Mouse (Mus musculus): ENCODE measurements at regions not wholly inside any gene's neighbourhood (a gene's known extent, or its start where the extent isn't known, plus 50 kb on each side); places are given as distances from the start of the nearest gene placed in this dataset.

- H3K4me3 ChIP-seq, result no peak overlapping the region
- no peaks in the 10 kb centered on the region for H3K36me3 ChIP-seq
- H3K4me1 ChIP-seq, result no peaks in the 10 kb centered on the region
- H3K4me2 ChIP-seq (replicated peaks), result no peak overlapping the region
- 85% methylated on average over 6 of the region's 6 CpGs for WGBS
- no peak overlapping the region for H3K27ac ChIP-seq
- no peak for ATAC-seq (ENCODE audit: low FRiP score, low read depth)
- no peak overlapping the region for H3K9ac ChIP-seq
- no peaks in the 10 kb centered on the region for H3K27me3 ChIP-seq (replicated peaks)
- no peaks in the 10 kb centered on the region for H3K9me3 ChIP-seq
Measured at GRCm38 (mm10) chr11:111897001-111897400, 831.0 kb downstream of the Kcnj2 start.

DNA sequence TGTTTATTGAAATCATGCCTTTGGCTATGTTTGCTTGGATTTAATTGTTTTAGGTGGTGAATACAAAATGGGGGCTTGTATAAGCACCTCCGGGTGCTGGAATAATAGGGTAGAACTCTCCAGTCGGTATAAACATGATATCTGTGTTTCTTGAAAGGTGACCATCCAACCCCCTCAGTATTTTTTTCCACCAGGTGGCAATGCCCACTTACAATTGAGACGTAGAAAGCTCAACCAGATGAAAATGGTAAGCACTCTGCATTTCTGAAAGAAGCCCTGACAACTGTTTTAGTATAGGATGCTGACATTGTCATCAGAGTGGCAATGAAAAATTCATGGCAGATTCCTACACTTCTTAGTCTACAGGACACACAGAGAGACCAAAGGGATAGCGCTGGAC lies 838.1 kb downstream of the Kcnj2 start:
- no peaks in the 10 kb centered on the region for H3K9me3 ChIP-seq
- ATAC-seq (ENCODE audit: low FRiP score, low read depth), result no peak
- no peaks in the 10 kb centered on the region for H3K4me1 ChIP-seq
- no peaks in the 10 kb centered on the region for H3K36me3 ChIP-seq
- H3K4me3 ChIP-seq, result no peak overlapping the region
- no peak overlapping the region for H3K27ac ChIP-seq
- WGBS, result 76% methylated on average over 4 of the region's 4 CpGs
- no peak overlapping the region for H3K9ac ChIP-seq
- no peak overlapping the region for H3K4me2 ChIP-seq (replicated peaks)
- H3K27me3 ChIP-seq (replicated peaks), result no peaks in the 10 kb centered on the region

DNA sequence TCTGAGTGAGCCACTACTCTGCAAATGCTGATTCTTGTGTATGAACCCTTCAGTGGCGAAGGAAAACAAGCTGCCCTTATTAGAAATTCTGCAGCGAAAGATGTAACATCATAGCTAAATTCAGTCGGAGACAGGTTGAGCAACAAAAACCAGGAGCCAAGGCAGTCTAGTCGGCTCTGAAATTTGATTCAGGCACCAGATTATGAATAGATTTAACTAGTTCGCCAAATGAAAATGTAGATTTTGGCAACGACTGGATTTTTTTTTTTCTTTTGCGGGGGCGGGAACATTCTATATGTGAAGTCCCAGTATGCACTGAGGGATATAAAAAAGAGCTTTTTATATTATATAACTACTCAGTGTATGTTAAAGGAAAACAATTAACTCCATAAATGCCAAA lies 847.9 kb downstream of the Kcnj2 start:
- Histone ChIP-seq H3K4me3 (no peak overlapping the region), H3K9me3 (no peaks in the 10 kb centered on the region), H3K27me3 (replicated peaks) (no peaks in the 10 kb centered on the region), H3K27ac (no peak overlapping the region), H3K36me3 (no peaks in the 10 kb centered on the region), H3K9ac (no peak overlapping the region), H3K4me1 (no peaks in the 10 kb centered on the region), H3K4me2 (replicated peaks) (no peak overlapping the region)
- ATAC-seq (ENCODE audit: low FRiP score, low read depth), result no peak
- WGBS, result 93% methylated on average over 8 of the region's 8 CpGs

DNA sequence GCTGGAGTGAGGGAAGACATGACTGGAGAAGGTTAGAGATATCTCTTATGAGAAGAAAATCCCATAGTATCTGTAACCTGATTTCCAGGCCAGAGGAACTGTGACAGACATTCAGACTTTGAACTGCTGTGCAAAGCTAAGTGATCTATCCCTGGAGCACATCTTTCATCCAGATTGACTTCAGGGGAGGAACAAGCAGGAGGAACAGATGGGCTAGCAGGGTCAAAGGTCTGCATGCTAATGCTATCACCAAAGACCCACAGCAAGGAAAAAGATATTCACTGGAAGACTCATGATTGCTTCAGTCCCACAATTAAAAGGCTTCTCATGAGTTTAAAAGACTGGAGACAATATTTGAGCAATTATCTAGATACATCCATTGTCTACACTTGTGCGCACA lies 855.7 kb upstream of the Sox9 start:
- Histone ChIP-seq H3K4me1 (no peaks in the 10 kb centered on the region), H3K27me3 (replicated peaks) (no peaks in the 10 kb centered on the region), H3K27ac (no peak overlapping the region), H3K9ac (no peak overlapping the region), H3K4me2 (replicated peaks) (no peak overlapping the region), H3K9me3 (no peaks in the 10 kb centered on the region), H3K36me3 (no peaks in the 10 kb centered on the region), H3K4me3 (no peak overlapping the region)
- no peak for ATAC-seq (ENCODE audit: low FRiP score, low read depth)
- 93% methylated on average over 1 of the region's 1 CpGs for WGBS

DNA sequence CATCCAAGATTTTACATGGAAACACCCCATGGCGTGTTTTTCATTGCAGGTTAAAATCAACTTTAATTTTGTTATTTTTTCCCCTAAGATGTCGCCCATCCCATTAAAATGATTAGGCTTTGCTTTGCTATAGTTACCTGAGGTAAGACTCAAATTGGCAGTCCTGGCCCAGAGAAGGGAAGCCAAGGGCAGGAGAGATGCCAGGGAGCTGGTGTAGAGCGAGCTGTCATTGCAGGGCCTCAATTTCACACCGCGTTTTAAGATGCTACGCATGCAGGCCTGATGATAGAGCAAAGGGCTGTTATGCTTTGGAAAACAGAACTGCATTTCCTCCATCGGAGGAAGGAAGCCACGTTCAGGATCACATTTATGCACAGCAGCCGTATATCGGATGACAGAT lies 852.7 kb upstream of the Sox9 start:
- no peaks in the 10 kb centered on the region for H3K27me3 ChIP-seq (replicated peaks)
- no peak overlapping the region for H3K27ac ChIP-seq
- H3K4me1 ChIP-seq, result no peaks in the 10 kb centered on the region
- H3K4me2 ChIP-seq (replicated peaks), result no peak overlapping the region
- H3K36me3 ChIP-seq, result no peaks in the 10 kb centered on the region
- no peak overlapping the region for H3K9ac ChIP-seq
- H3K4me3 ChIP-seq, result no peak overlapping the region
- no peak for ATAC-seq (ENCODE audit: low FRiP score, low read depth)
- WGBS, result 62% methylated on average over 10 of the region's 10 CpGs
- no peaks in the 10 kb centered on the region for H3K9me3 ChIP-seq

DNA sequence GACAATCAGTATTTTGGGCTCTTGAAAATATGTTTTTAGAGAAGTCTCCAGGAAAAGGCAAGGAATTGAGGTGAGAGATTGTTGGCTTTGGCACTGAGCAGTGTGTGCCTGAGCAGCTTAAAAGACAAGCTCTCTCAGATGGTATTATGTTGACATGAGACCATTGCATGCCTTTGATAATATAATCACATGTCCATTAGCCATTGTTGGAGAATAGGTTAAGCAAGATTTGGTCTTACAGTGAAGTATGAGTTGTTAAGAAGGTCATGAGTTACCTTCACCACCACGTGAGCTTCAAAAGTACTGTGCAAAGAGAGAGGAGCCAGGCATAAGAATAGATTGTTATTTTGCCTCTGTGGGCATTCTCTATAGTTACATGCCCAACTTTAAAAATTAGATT lies 850.0 kb upstream of the Sox9 start:
- H3K4me2 ChIP-seq (replicated peaks), result no peak overlapping the region
- no peak overlapping the region for H3K9ac ChIP-seq
- no peaks in the 10 kb centered on the region for H3K9me3 ChIP-seq
- no peaks in the 10 kb centered on the region for H3K36me3 ChIP-seq
- no peaks in the 10 kb centered on the region for H3K27me3 ChIP-seq (replicated peaks)
- H3K4me1 ChIP-seq, result no peaks in the 10 kb centered on the region
- no peak for ATAC-seq (ENCODE audit: low FRiP score, low read depth)
- H3K27ac ChIP-seq, result no peak overlapping the region
- H3K4me3 ChIP-seq, result no peak overlapping the region
- 94% methylated on average over 1 of the region's 1 CpGs for WGBS

GRCm38 (mm10) chr11:111944282-111944681 lies 837.7 kb upstream of the Sox9 start:
- Histone ChIP-seq H3K36me3 (no peaks in the 10 kb centered on the region), H3K4me3 (no peak overlapping the region), H3K9ac (no peak overlapping the region), H3K9me3 (no peaks in the 10 kb centered on the region), H3K27me3 (replicated peaks) (no peaks in the 10 kb centered on the region; the same call in 1 of the 2 replicates), H3K4me2 (replicated peaks) (no peak overlapping the region), H3K27ac (no peak overlapping the region), H3K4me1 (no peaks in the 10 kb centered on the region)
- no peak for ATAC-seq (ENCODE audit: low FRiP score, low read depth)
- 78% methylated on average over 8 of the region's 8 CpGs for WGBS

DNA sequence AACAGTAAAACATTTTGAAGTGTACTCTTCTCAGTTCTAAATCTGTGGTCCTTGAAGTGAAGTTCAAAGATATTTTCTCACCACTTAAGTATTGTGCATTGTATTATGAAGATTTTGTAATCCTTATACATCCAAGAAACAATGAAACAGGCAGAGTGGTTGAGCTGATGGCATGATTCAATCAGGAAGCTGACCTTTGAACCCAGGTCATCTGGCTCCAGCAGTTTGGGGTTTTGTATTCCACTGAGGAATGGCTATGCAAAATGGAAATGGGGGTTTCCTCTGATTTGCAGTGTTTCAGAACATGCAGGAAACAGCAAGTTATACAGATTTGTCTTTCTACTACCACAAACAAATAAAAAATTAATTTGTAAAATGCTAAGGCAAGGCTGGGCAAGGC lies 836.2 kb upstream of the Sox9 start:
- no peak for ATAC-seq (ENCODE audit: low FRiP score, low read depth)
- H3K36me3 ChIP-seq, result no peaks in the 10 kb centered on the region
- no peak overlapping the region for H3K4me2 ChIP-seq (replicated peaks)
- H3K27ac ChIP-seq, result no peak overlapping the region
- H3K9me3 ChIP-seq, result no peaks in the 10 kb centered on the region
- H3K4me3 ChIP-seq, result no peak overlapping the region
- H3K4me1 ChIP-seq, result no peaks in the 10 kb centered on the region
- no peaks in the 10 kb centered on the region; the same call in 1 of the 2 replicates for H3K27me3 ChIP-seq (replicated peaks)
- H3K9ac ChIP-seq, result no peak overlapping the region

GRCm38 (mm10) chr11:111947671-111948070 lies 834.4 kb upstream of the Sox9 start:
- no peaks in the 10 kb centered on the region for H3K36me3 ChIP-seq
- WGBS, result 82% methylated on average over 6 of the region's 6 CpGs

DNA sequence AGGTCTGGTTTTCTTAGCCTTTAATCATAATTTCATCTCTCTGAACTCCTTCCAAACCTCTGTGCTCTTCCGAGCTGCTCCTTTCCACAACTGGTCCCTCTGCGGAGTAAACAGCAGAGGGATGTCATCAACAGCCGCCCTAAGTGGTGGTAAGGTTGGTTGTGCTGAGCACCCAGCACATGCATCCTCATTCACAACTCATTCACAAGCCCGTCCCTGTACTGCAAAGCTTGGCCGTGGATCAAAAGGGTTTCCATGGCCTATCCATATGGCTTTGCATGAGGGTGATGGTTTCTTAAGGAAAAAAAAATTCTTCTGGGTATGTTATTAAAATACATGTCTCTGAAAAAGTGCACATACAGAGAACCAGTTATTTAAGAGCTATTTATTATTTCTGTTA lies 828.6 kb upstream of the Sox9 start:
- H3K4me1 ChIP-seq, result no peaks in the 10 kb centered on the region
- 86% methylated on average over 5 of the region's 5 CpGs for WGBS
- H3K27me3 ChIP-seq (replicated peaks), result no peaks in the 10 kb centered on the region
- ATAC-seq (ENCODE audit: low FRiP score, low read depth), result no peak
- H3K9ac ChIP-seq, result no peak overlapping the region
- H3K4me2 ChIP-seq (replicated peaks), result no peak overlapping the region
- H3K36me3 ChIP-seq, result no peaks in the 10 kb centered on the region
- H3K4me3 ChIP-seq, result no peak overlapping the region
- H3K27ac ChIP-seq, result no peak overlapping the region
- no peaks in the 10 kb centered on the region for H3K9me3 ChIP-seq

More at GRCm38 (mm10) chr11:111947671-111948070, 834.4 kb upstream of the Sox9 start:
- Histone ChIP-seq H3K27ac (no peak overlapping the region), H3K9ac (no peak overlapping the region), H3K4me3 (no peak overlapping the region), H3K4me1 (no peaks in the 10 kb centered on the region), H3K4me2 (replicated peaks) (no peak overlapping the region), H3K9me3 (no peaks in the 10 kb centered on the region), H3K27me3 (replicated peaks) (no peaks in the 10 kb centered on the region)
- no peak for ATAC-seq (ENCODE audit: low FRiP score, low read depth)

- Histone ChIP-seq H3K4me2 (replicated peaks) (no peak overlapping the region), H3K9ac (no peak overlapping the region), H3K27me3 (replicated peaks) (no peaks in the 10 kb centered on the region), H3K4me3 (no peak overlapping the region), H3K9me3 (no peaks in the 10 kb centered on the region), H3K27ac (no peak overlapping the region), H3K36me3 (no peaks in the 10 kb centered on the region), H3K4me1 (no peaks in the 10 kb centered on the region)
- WGBS, result 80% methylated on average over 5 of the region's 5 CpGs
- no peak for ATAC-seq (ENCODE audit: low FRiP score, low read depth)
Measured at GRCm38 (mm10) chr11:111957721-111958287, 824.2 kb upstream of the Sox9 start.

GRCm38 (mm10) chr11:111961047-111961837 lies 820.8 kb upstream of the Sox9 start:
- Histone ChIP-seq H3K27ac (no peak overlapping the region), H3K4me3 (no peak overlapping the region), H3K9ac (no peak overlapping the region), H3K9me3 (no peaks in the 10 kb centered on the region), H3K36me3 (no peaks in the 10 kb centered on the region), H3K27me3 (replicated peaks) (no peaks in the 10 kb centered on the region), H3K4me1 (no peaks in the 10 kb centered on the region), H3K4me2 (replicated peaks) (no peak overlapping the region; the same call in 1 of the 2 replicates)
- WGBS, result 45% methylated on average over 10 of the region's 10 CpGs
- ATAC-seq (ENCODE audit: low FRiP score, low read depth), result no peak

DNA sequence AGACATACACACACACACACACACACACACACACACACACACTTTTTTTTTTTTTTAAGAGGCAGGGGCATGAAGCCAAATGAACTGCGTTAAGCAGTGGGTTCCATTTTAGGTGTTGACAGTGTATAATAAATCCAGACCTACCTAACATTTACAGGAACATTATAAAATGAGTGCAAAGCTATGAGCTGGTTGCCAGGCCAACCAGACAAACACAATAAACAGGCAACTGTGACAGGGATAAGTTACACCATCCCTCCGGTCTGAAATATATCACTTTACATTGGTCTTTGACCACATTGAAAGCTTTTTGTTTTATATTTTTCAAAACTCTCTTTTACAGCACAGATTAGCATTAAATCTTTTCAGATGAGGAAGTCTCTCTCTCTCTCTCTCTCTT lies 820.2 kb upstream of the Sox9 start:
- 42% methylated on average over 2 of the region's 2 CpGs for WGBS
- no peaks in the 10 kb centered on the region for H3K9me3 ChIP-seq
- no peak overlapping the region for H3K9ac ChIP-seq
- H3K36me3 ChIP-seq, result no peaks in the 10 kb centered on the region
- H3K4me1 ChIP-seq, result no peaks in the 10 kb centered on the region
- H3K4me2 ChIP-seq (replicated peaks), result no peak overlapping the region
- no peaks in the 10 kb centered on the region for H3K27me3 ChIP-seq (replicated peaks)
- ATAC-seq (ENCODE audit: low FRiP score, low read depth), result no peak
- no peak overlapping the region for H3K4me3 ChIP-seq
- H3K27ac ChIP-seq, result no peak overlapping the region
